In genomic region chr14:30541541-30541940, GRCm38 (mm10) we compare ENCODE assay signal across 9 mouse cellular contexts. TPM values are rescaled to one million over a fixed set of nuclear protein-coding genes. Genes with fewer than 3 reads are reported as not detected.
DNase-seq lines count a peak whose midpoint lies in the region; ATAC-seq and TF ChIP-seq lines count a peak whose summit lies in the region.
"Had no signal": no experiment of that assay in that cellular context is flagged by ENCODE, and none has a peak within 500 bp of the region (broad histone marks: within the 10 kb centered on the region; RNA-seq: fewer than 3 reads in every experiment).

No protein-coding gene starts in this region.

- no peaks in the 10 kb centered on the region for H3K9me3 ChIP-seq in neural tube, embryonic 15.5 days (replicated peaks)
- H3K9me3 ChIP-seq in intestine, postnatal 0 days (ENCODE audit: control insufficient read depth), result no peaks in the 10 kb centered on the region
- H3K9me3 ChIP-seq: limb, embryonic 15.5 days had no signal

- no peak overlapping the region for H3K4me2 ChIP-seq in neural tube, embryonic 15.5 days
- H3K4me2 ChIP-seq in intestine, postnatal 0 days (replicated peaks; ENCODE audit: low read depth), result no peak overlapping the region
- H3K4me2 ChIP-seq: limb, embryonic 15.5 days had no signal

- 57% methylated on average over 10 of the region's 10 CpGs for WGBS in neural tube, embryonic 15.5 days
- 84% methylated on average over 10 of the region's 10 CpGs for WGBS in intestine, postnatal 0 days

- no peak for TF ChIP-seq CTCF in intestine, postnatal 0 days (IDR thresholded peaks at IDR 0.05; ENCODE audit: low read depth)

- no peak for DNase-seq in frontal cortex, postnatal 25 days (ENCODE audit: low spot score in 2 of 2)
- DNase-seq in adrenal gland, adult (ENCODE audit: inconsistent age in 2 of 2, low spot score in 1 of 2), result peak; percentile 95 to 97
- peak; percentile 43 to 68 for DNase-seq in frontal cortex, postnatal 36 days (ENCODE audit: low spot score in 2 of 2)
- DNase-seq in kidney, postnatal 10 days, result peak; percentile 76
- no peak for DNase-seq in spleen, adult 18-20 months

- H3K36me3 ChIP-seq in neural tube, embryonic 15.5 days, result no peaks in the 10 kb centered on the region
- no peaks in the 10 kb centered on the region for H3K36me3 ChIP-seq in intestine, postnatal 0 days (ENCODE audit: control insufficient read depth, insufficient read depth)
- H3K36me3 ChIP-seq: limb, embryonic 15.5 days had no signal

- H3K9ac ChIP-seq in neural tube, embryonic 15.5 days (replicated peaks), result no peak overlapping the region
- H3K9ac ChIP-seq in intestine, postnatal 0 days (ENCODE audit: low read depth, low read length), result no peak overlapping the region
- H3K9ac ChIP-seq: limb, embryonic 15.5 days had no signal

- 0 out of 2 replicates have a peak, but pooled peaks cover 5% of the 10 kb centered on the region for H3K4me1 ChIP-seq in neural tube, embryonic 15.5 days
- no peaks in the 10 kb centered on the region for H3K4me1 ChIP-seq in intestine, postnatal 0 days (replicated peaks; ENCODE audit: control insufficient read depth, insufficient read depth, low read length)
- H3K4me1 ChIP-seq: limb, embryonic 15.5 days had no signal

- H3K27me3 ChIP-seq in neural tube, embryonic 15.5 days (replicated peaks), result no peaks in the 10 kb centered on the region
- H3K27me3 ChIP-seq in intestine, postnatal 0 days (replicated peaks; ENCODE audit: control insufficient read depth, insufficient read depth, low read length), result no peaks in the 10 kb centered on the region
- H3K27me3 ChIP-seq: limb, embryonic 15.5 days had no signal

- peak; percentile 74 for ATAC-seq in frontal cortex, adult (ENCODE audit: low TSS enrichment)
- peak; percentile 57; the same call in 1 of the 2 replicates for ATAC-seq in neural tube, embryonic 15.5 days (ENCODE audit: low FRiP score)
- ATAC-seq in intestine, postnatal 0 days, result no peak

- H3K27ac ChIP-seq in neural tube, embryonic 15.5 days (replicated peaks), result no peak overlapping the region
- no peak overlapping the region for H3K27ac ChIP-seq in intestine, postnatal 0 days (ENCODE audit: low read depth, low read length)
- H3K27ac ChIP-seq: limb, embryonic 15.5 days had no signal

- no peak overlapping the region for H3K4me3 ChIP-seq in neural tube, embryonic 15.5 days (replicated peaks)
- H3K4me3 ChIP-seq in intestine, postnatal 0 days (ENCODE audit: low read depth, low read length), result no peak overlapping the region
- H3K4me3 ChIP-seq: limb, embryonic 15.5 days had no signal

RNA-seq across cellular contexts. Expression of gene Tkt, which starts 6.6 kb away (rescaled TPM):
- polyA plus RNA-seq in neural tube, embryonic 15.5 days (2015; fragmentation: Nextera tagmentation; extraction: Ambion mirVana), result 270 and 288 TPM in 2 replicates
- 174 and 177 TPM in 2 replicates for polyA plus RNA-seq in intestine, postnatal 0 days (2015; fragmentation: Nextera tagmentation; extraction: Ambion mirVana)

RNA-seq across cellular contexts. Expression of gene Cacna1d, which starts 50.3 kb away (rescaled TPM):
- 9.4 and 11.5 TPM in 2 replicates for polyA plus RNA-seq in neural tube, embryonic 15.5 days (2015; fragmentation: Nextera tagmentation; extraction: Ambion mirVana)
- polyA plus RNA-seq in intestine, postnatal 0 days (2015; fragmentation: Nextera tagmentation; extraction: Ambion mirVana), result 1.5 and 1.7 TPM in 2 replicates

Comparison
In these comparisons a context has a peak if more than half of its experiments do, and no peak if none do; other contexts are left out.
1. DNase-seq: peak in adrenal gland, adult (2 of 2), frontal cortex, postnatal 36 days (2 of 2) and kidney, postnatal 10 days (single experiment); none in frontal cortex, postnatal 25 days (0 of 2) and spleen, adult 18-20 months (0 of 2).